Mouse (Mus musculus) monocyte, adult 59 days (primary cell): Measurements from ENCODE around the gene Rpl37. TPM values are rescaled to one million over a fixed set of nuclear protein-coding genes. Genes with fewer than 3 reads are reported as not detected.

Source experiments
- total RNA-seq, 2 experiments: library from RNA; stranded (reverse); gene quantifications; one replicate each; pipeline ENCODE4 v1.2.4; 2023

Rpl37 gene
- total RNA-seq: 100 to 1,000 TPM; 608 to 621 TPM

DNA sequence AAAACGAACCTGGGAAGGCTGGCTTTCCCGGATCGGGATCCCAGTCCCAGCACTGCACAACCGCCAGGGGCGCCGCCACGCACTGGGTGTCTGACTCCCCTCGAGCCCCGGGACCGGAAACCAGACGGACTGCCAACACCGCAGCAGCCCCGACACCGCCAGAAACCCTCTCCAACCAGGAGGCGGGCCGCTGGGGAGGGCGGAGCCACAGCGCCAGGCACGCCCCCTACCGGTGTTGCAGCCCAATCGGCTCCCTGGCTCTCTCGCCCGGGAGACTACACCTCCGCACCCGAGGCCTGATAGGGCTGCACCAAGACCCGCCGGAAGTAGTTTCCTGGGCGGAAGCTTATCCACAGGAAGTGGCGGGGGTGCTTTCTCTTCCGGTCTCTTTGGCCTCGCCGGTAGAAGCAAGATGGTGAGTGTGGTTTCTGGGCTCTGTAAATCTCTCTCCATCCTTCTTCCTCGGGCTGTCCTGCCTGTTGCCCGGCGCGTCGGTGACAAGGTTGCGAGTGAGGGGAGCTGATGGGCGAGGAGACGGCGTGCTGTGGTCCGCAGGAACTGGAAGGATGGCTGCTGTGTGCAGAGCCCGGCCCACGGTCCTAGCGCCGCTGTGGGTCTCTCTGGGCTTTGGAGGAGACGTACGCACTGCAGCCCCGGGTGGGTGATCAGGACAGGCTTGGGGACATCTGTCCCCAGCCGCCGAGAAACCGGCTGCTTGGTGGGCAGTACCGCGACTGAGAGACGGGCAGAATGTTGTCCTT lies at the start of gene Rpl37:
TSS of gene Rpl37 (plus strand) at position 376 of the 761 bp plus-strand sequence.

DNA sequence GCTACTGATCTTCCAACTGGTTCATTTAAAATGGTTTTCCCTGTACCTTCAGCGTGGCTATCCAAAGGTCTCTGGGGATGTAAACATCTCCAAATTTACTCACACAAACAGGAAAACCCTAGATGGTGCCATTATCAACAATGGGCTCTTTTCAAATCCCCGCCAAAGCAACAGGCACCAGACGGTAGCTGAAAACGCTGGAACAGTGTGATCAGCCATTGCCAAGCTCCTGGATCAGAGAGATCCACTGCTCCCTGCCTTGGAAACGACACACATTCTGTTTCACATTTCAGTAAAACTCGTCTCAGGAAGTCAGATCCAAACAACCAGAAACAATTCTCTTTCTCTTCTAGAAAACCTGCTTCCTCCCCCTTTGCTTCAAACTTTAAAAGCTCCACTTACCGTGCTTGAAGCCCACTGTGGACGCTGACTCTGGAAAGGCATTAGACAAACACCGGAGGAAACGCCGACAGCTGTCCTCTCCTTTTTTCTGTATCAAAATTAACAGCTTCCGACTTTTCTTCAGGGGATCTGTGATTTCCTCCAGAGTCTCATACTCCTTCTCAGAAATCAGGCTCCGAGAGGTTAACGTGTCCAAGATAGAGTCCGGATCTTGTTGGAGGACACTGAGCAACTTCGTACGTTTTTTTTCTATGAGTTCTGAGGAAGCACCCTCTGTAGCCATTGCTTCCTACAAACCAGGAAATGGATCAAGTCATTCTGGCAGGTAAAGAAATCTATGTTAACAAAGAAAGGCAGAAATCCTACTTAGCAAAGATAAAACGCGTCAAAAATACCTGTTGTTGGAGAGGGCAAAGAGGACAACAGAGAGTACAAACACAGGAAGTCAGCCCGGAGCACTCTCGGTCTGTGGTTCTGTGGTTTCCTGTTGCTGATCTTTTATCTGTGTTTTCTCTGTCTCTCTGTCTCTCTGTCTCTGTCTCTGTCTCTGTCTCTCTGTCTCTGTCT lies 8.5 kb upstream of the Rpl37 start, which contains the start of gene Card6:
TSS of gene Card6 (minus strand) at position 854 of the 969 bp plus-strand sequence.

GRCm38 (mm10) chr15:5143361-5144020 lies 27.0 kb downstream of the Rpl37 start, which contains the start of gene Prkaa1:
TSS of gene Prkaa1 (plus strand) at chr15:5143861.

Other genes starting within 250 kb of the Rpl37 start
- gene Mroh2b, start 217.9 kb upstream of the Rpl37 start, total RNA-seq: not detected
- not detected for gene C7, start 52.9 kb upstream of the Rpl37 start, total RNA-seq
- gene Card6, start 8.1 kb upstream of the Rpl37 start, total RNA-seq: 1 to 10 TPM; 5.9 to 8.6 TPM
- 10 to 100 TPM; 20.8 to 22.1 TPM for gene Prkaa1, start 27.2 kb downstream of the Rpl37 start, total RNA-seq
- 10 to 100 TPM; 28.7 to 34.9 TPM for gene Ttc33, start 68.9 kb downstream of the Rpl37 start, total RNA-seq
- gene Ptger4, start 127.5 kb downstream of the Rpl37 start, total RNA-seq: 10 to 100 TPM; 84.8 to 90.2 TPM